ENCODE assay signal across 27 mouse cellular contexts in genomic region chr3:138006896-138007295, GRCm38 (mm10). TPM values are rescaled to one million over a fixed set of nuclear protein-coding genes. Genes with fewer than 3 reads are reported as not detected.
DNase-seq lines count a peak whose midpoint lies in the region; ATAC-seq and TF ChIP-seq lines count a peak whose summit lies in the region.
"Had no signal": no experiment of that assay in that cellular context is flagged by ENCODE, and none has a peak within 500 bp of the region (broad histone marks: within the 10 kb centered on the region; RNA-seq: fewer than 3 reads in every experiment).

No protein-coding gene starts in this region.

- peaks cover 61% of the 10 kb centered on the region for H3K4me1 ChIP-seq in heart, embryonic 13.5 days
- no peaks in the 10 kb centered on the region for H3K4me1 ChIP-seq in kidney, postnatal 0 days (replicated peaks; ENCODE audit: insufficient read depth, low read length)
- H3K4me1 ChIP-seq in kidney, embryonic 14.5 days (ENCODE audit: control insufficient read depth, insufficient read depth, low read length): no peaks in the 10 kb centered on the region
- no peaks in the 10 kb centered on the region for H3K4me1 ChIP-seq in embryonic fibroblast, embryonic 13.5 days (ENCODE audit: control insufficient read depth, insufficient read depth, low read length)
- H3K4me1 ChIP-seq: embryonic facial prominence, embryonic 12.5 days; forebrain, embryonic 13.5 days had no signal

- H3K27me3 ChIP-seq in heart, embryonic 13.5 days (replicated peaks): no peaks in the 10 kb centered on the region
- no peaks in the 10 kb centered on the region for H3K27me3 ChIP-seq in kidney, postnatal 0 days (ENCODE audit: insufficient read depth, low read length)
- no peaks in the 10 kb centered on the region for H3K27me3 ChIP-seq in kidney, embryonic 14.5 days (ENCODE audit: control insufficient read depth, insufficient read depth, low read length)
- H3K27me3 ChIP-seq: embryonic facial prominence, embryonic 12.5 days; embryonic facial prominence, embryonic 15.5 days; forebrain, embryonic 13.5 days; heart, embryonic 12.5 days had no signal

- H3K36me3 ChIP-seq in heart, embryonic 13.5 days: peaks cover 5% of the 10 kb centered on the region; the same call in 1 of the 2 replicates
- no peaks in the 10 kb centered on the region for H3K36me3 ChIP-seq in kidney, postnatal 0 days (ENCODE audit: insufficient read depth, low read length)
- H3K36me3 ChIP-seq in kidney, embryonic 14.5 days (ENCODE audit: control insufficient read depth, insufficient read depth, low read length): no peaks in the 10 kb centered on the region
- H3K36me3 ChIP-seq: embryonic facial prominence, embryonic 12.5 days; embryonic facial prominence, embryonic 15.5 days had no signal

- no peak overlapping the region for H3K4me2 ChIP-seq in heart, embryonic 13.5 days
- H3K4me2 ChIP-seq in kidney, postnatal 0 days (ENCODE audit: low read length): no peak overlapping the region
- H3K4me2 ChIP-seq in kidney, embryonic 14.5 days (replicated peaks; ENCODE audit: low read depth, low read length): no peak overlapping the region
- H3K4me2 ChIP-seq: embryonic facial prominence, embryonic 12.5 days; embryonic facial prominence, embryonic 15.5 days; forebrain, embryonic 13.5 days; heart, embryonic 12.5 days; hindbrain, embryonic 14.5 days had no signal

- 0 out of 2 replicates have a peak, but pooled peaks cover 7% of the 10 kb centered on the region for H3K9me3 ChIP-seq in heart, embryonic 13.5 days
- no peaks in the 10 kb centered on the region for H3K9me3 ChIP-seq in kidney, postnatal 0 days (replicated peaks; ENCODE audit: low read length)
- peaks cover 4% of the 10 kb centered on the region; the same call in 1 of the 2 replicates for H3K9me3 ChIP-seq in kidney, embryonic 14.5 days (ENCODE audit: control insufficient read depth, low read length)
- H3K9me3 ChIP-seq: embryonic facial prominence, embryonic 15.5 days had no signal

- TF ChIP-seq POLR2A in embryonic fibroblast, embryonic 13.5 days (IDR thresholded peaks at IDR 0.05; ENCODE audit: low read depth, low read length): no peak

- H3K4me3 ChIP-seq in heart, embryonic 13.5 days: no peak overlapping the region
- H3K4me3 ChIP-seq in kidney, postnatal 0 days (replicated peaks; ENCODE audit: low read depth, low read length): no peak overlapping the region
- H3K4me3 ChIP-seq in kidney, embryonic 14.5 days (ENCODE audit: low read length): no peak overlapping the region
- H3K4me3 ChIP-seq in embryonic fibroblast, embryonic 13.5 days (ENCODE audit: insufficient read depth, low read length): no peak overlapping the region
- H3K4me3 ChIP-seq: embryonic facial prominence, embryonic 12.5 days; embryonic facial prominence, embryonic 15.5 days; erythroblast, embryonic 14.5 days; forebrain, embryonic 13.5 days; heart, embryonic 12.5 days had no signal

- WGBS in heart, embryonic 13.5 days: 48% methylated on average over 3 of the region's 3 CpGs
- WGBS in kidney, postnatal 0 days: 21% methylated on average over 3 of the region's 3 CpGs
- 36% methylated on average over 3 of the region's 3 CpGs for WGBS in kidney, embryonic 14.5 days

- H3K9ac ChIP-seq in heart, embryonic 13.5 days: 0 out of 2 replicates have a peak overlapping the region, but pooled peaks have one; percentile 7
- H3K9ac ChIP-seq in kidney, postnatal 0 days (ENCODE audit: low read depth, low read length): no peak overlapping the region
- no peak overlapping the region for H3K9ac ChIP-seq in kidney, embryonic 14.5 days (ENCODE audit: low read depth, low read length)
- H3K9ac ChIP-seq: embryonic facial prominence, embryonic 12.5 days; embryonic facial prominence, embryonic 15.5 days; forebrain, embryonic 13.5 days; heart, embryonic 12.5 days; hindbrain, embryonic 14.5 days had no signal

- no peak for ATAC-seq in heart, embryonic 13.5 days (ENCODE audit: extremely low read depth, insufficient number of reproducible peaks, low FRiP score, low TSS enrichment)
- no peak for ATAC-seq in kidney, postnatal 0 days (replicated peaks; ENCODE audit: low FRiP score, low read depth)
- ATAC-seq in kidney, embryonic 14.5 days (ENCODE audit: low FRiP score, low TSS enrichment): no peak
- ATAC-seq: forebrain, embryonic 13.5 days; forebrain, embryonic 16.5 days; hindbrain, postnatal 0 days had no signal

- H3K27ac ChIP-seq in heart, embryonic 13.5 days (replicated peaks): no peak overlapping the region
- no peak overlapping the region for H3K27ac ChIP-seq in kidney, postnatal 0 days
- H3K27ac ChIP-seq in kidney, embryonic 14.5 days (ENCODE audit: low read depth, low read length): no peak overlapping the region
- peak overlapping the region; percentile 34; the same call in 1 of the 2 replicates for H3K27ac ChIP-seq in embryonic fibroblast, embryonic 13.5 days (ENCODE audit: insufficient read depth, low read length)
- H3K27ac ChIP-seq: embryonic facial prominence, embryonic 12.5 days; embryonic facial prominence, embryonic 15.5 days; forebrain, embryonic 13.5 days; hindbrain, embryonic 14.5 days; hindbrain, postnatal 0 days had no signal

- no peak for TF ChIP-seq CTCF in kidney, postnatal 0 days (IDR thresholded peaks at IDR 0.05; ENCODE audit: low read depth)
- no peak for TF ChIP-seq CTCF in embryonic fibroblast, embryonic 13.5 days (IDR thresholded peaks at IDR 0.05; ENCODE audit: borderline replicate concordance, insufficient read depth, low read length)

- intact Hi-C loops in left cerebral cortex, postnatal 25 days (cut with DNase I): no loop called here

- DNase-seq in heart, adult 18-20 months: no peak
- DNase-seq in kidney, postnatal 0 days (ENCODE audit: low spot score): peak; percentile 64
- peak; percentile 26 for DNase-seq in CD4-positive, CD25-positive, alpha-beta regulatory T cell, adult 2 months (ENCODE audit: low read depth, low spot score)
- no peak for DNase-seq in left cerebral cortex, postnatal 25 days (ENCODE audit: low spot score in 2 of 2)
- DNase-seq in retina, embryonic 14.5 days (ENCODE audit: low spot score): no peak
- DNase-seq: adrenal gland, adult 2 months; adrenal gland, postnatal 14 days; cerebellum, adult 11 months; cerebellum, adult 2 months; cerebellum, adult 9-11 months; cerebellum, postnatal 25 days; gastrocnemius, postnatal 14 days; heart, adult 11 months; heart, postnatal 14 days; heart, postnatal 4 days had no signal

RNA-seq across cellular contexts. Expression of gene Dapp1, which starts 25.6 kb away (rescaled TPM):
- polyA plus RNA-seq in heart, embryonic 13.5 days (2015; fragmentation: Nextera tagmentation; extraction: Ambion mirVana): 13.0 and 14.5 TPM in 2 replicates
- total RNA-seq in heart, adult 18-20 months (2021): 1 to 10 TPM; 5.4 to 9.7 TPM
- polyA plus RNA-seq in kidney, postnatal 0 days (2015; fragmentation: Nextera tagmentation; extraction: Ambion mirVana): 8.1 and 8.2 TPM in 2 replicates
- 7.2 and 11.4 TPM in 2 replicates for polyA plus RNA-seq in kidney, embryonic 14.5 days (2014; fragmentation: Nextera tagmentation; extraction: Ambion mirVana)
- polyA plus RNA-seq in embryonic fibroblast, embryonic 13.5 days (2011; ENCODE audit: insufficient read length, low read depth, missing spikeins): 15.4 and 15.6 TPM in 2 replicates
- 1 to 10 TPM; 2.5 to 2.9 TPM for total RNA-seq in left cerebral cortex, postnatal 25 days (2021)

RNA-seq across cellular contexts. Expression of gene 1110002E22Rik, which starts 58.0 kb away (rescaled TPM):
- polyA plus RNA-seq in heart, embryonic 13.5 days (2015; fragmentation: Nextera tagmentation; extraction: Ambion mirVana): 9.4 and 11.1 TPM in 2 replicates
- total RNA-seq in heart, adult 18-20 months (2021): 10 to 100 TPM; 37.3 to 51.9 TPM
- polyA plus RNA-seq in kidney, postnatal 0 days (2015; fragmentation: Nextera tagmentation; extraction: Ambion mirVana): 0.13 and 0.18 TPM in 2 replicates
- polyA plus RNA-seq in kidney, embryonic 14.5 days (2014; fragmentation: Nextera tagmentation; extraction: Ambion mirVana): 0.38 and 0.39 TPM in 2 replicates
- 0.09 and 0.37 TPM in 2 replicates for polyA plus RNA-seq in embryonic fibroblast, embryonic 13.5 days (2011; ENCODE audit: insufficient read length, low read depth, missing spikeins)
- total RNA-seq in left cerebral cortex, postnatal 25 days (2021): 1 to 10 TPM; 2.6 to 2.7 TPM
- total RNA-seq: common myeloid progenitor, adult 5-6 weeks had no signal
- polyA plus RNA-seq: erythroblast, embryonic 14.5 days had no signal

Comparison
In these comparisons a context has a peak if more than half of its experiments do, and no peak if none do; other contexts are left out.
1. DNase-seq: peak in kidney, postnatal 0 days (single experiment) and CD4-positive, CD25-positive, alpha-beta regulatory T cell, adult 2 months (single experiment); none in heart, adult 18-20 months (0 of 2), left cerebral cortex, postnatal 25 days (0 of 2) and retina, embryonic 14.5 days (single experiment).